Mouse (Mus musculus): ENCODE data around the gene Smc5. TPM values are rescaled to one million over a fixed set of nuclear protein-coding genes. Genes with fewer than 3 reads are reported as not detected.

The Smc5 gene
- polyA plus RNA-seq, 1 experiment from 2014 or later = 10.7 TPM

DNA sequence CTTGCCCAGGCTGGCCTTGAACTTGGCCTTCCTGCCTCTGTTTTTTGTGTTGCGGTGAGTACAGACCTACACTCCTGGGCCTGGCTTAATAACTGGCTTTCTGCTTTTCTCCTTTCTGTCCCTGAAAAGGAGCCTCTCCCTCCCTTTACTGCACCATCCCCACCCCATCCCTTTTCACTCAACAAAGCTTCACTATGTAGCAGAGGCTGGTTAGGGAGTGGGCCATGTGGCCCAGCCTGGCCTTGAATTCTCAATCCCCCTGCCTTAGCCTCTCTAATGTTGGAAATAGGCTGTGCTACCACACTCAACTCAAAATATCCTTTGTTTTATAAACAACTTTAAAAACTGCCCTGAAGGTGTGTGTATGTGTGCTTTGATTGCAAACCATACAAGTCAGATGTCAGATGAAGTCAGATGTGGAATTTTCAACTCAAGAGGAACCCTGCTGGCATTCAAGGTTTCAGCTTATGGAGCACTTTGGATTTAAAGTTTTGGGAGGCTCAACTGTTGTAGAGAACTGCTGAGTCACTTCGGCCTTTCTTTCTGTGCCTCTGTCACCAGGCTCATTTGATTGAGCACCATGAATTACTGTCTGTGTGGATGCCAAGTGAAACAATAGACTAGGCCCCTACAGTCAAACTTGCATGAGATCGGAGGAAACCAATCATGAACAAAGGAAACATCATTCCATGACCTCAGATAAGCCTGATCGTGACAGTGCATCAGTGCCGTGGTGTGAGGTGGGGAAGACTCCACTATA lies 104.6 kb downstream of the Smc5 start:
- no peaks in the 10 kb centered on the region for H3K27me3 ChIP-seq
- no peak overlapping the region for H3K4me3 ChIP-seq (replicated peaks)
- ATAC-seq (ENCODE audit: insufficient read depth) = no peak
- no peak overlapping the region for H3K4me2 ChIP-seq
- no peaks in the 10 kb centered on the region for H3K36me3 ChIP-seq (replicated peaks)
- 66% methylated on average over 5 of the region's 5 CpGs for WGBS (ENCODE audit: insufficient replicate concordance)
- 0 out of 2 replicates have a peak, but pooled peaks cover 8% of the 10 kb centered on the region for H3K4me1 ChIP-seq (replicated peaks)
- no peak overlapping the region for H3K27ac ChIP-seq (replicated peaks)
- H3K9ac ChIP-seq = no peak overlapping the region
- H3K9me3 ChIP-seq (replicated peaks) = no peaks in the 10 kb centered on the region

DNA sequence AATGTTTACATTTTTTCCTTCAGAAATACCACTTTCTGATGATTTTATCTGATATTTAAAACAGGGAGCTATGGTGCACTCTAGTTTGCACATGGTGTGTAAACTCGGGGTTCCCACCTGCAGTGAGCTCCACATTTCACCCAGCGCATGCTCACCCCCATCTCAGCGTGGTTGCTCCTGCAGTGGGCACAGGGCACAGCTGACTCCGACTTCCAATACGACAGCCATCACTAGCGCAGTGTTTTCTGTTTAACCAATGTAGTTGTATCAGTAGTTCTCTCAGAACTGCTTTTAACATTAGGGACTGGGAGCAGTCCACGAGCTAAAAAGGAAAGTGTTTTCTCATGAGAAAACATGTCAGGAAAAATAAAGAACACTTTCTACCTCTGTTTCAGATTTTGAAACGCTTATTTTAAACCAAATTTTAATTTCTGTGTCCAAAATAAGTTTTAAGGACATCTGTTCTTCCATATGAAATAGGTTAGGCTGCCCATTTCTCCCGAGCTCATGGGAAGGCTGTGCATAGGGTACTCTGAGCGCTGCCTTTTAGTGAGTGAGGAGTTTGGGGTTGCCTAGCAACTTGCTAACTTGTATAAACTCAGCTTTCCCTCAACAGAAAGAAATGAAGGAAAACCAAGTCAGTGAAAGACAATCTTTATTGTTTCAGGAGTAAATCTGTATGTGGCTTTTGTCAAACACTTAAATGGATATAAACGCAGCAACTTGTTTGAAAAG lies 107.0 kb downstream of the Smc5 start:
- WGBS (ENCODE audit: insufficient replicate concordance) = 73% methylated on average over 11 of the region's 11 CpGs
- H3K36me3 ChIP-seq (replicated peaks) = no peaks in the 10 kb centered on the region
- H3K4me3 ChIP-seq (replicated peaks) = no peak overlapping the region
- no peak for ATAC-seq (ENCODE audit: insufficient read depth)
- H3K9ac ChIP-seq = no peak overlapping the region
- H3K27ac ChIP-seq (replicated peaks) = no peak overlapping the region
- no peak overlapping the region for H3K4me2 ChIP-seq
- no peaks in the 10 kb centered on the region for H3K9me3 ChIP-seq (replicated peaks)
- 0 out of 2 replicates have a peak, but pooled peaks cover 8% of the 10 kb centered on the region for H3K4me1 ChIP-seq (replicated peaks)
- H3K27me3 ChIP-seq = no peaks in the 10 kb centered on the region

DNA sequence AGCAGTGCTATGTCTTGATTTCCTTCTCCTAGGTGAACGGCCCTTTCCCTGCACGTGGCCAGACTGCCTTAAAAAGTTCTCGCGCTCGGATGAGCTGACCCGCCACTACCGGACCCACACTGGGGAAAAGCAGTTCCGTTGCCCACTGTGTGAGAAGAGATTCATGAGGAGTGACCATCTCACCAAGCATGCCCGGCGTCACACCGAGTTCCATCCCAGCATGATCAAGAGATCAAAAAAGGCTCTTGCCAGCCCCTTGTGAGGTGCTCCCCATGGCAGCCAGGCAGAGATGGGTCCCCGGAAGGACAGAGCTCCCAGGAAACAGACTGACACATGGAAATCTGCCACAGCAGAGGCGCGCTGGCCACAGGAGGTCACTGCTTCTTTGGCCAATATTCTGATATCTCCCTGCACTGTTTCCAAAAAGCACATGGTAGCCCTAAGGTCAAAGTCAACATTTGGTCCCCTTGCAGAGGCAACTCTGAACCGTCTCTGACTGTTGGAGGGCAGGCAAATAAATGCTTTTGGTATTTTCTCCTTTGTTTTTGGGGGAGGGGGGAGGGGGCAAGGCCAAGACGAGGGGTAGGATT lies 109.0 kb downstream of the Smc5 start:
- Histone ChIP-seq H3K4me2 (no peak overlapping the region), H3K4me3 (replicated peaks) (no peak overlapping the region), H3K9ac (no peak overlapping the region), H3K27me3 (no peaks in the 10 kb centered on the region), H3K27ac (replicated peaks) (no peak overlapping the region), H3K4me1 (replicated peaks) (0 out of 2 replicates have a peak, but pooled peaks cover 8% of the 10 kb centered on the region), H3K36me3 (replicated peaks) (no peaks in the 10 kb centered on the region), H3K9me3 (replicated peaks) (no peaks in the 10 kb centered on the region)
- WGBS (ENCODE audit: insufficient replicate concordance) = 80% methylated on average over 16 of the region's 16 CpGs
- ATAC-seq (ENCODE audit: insufficient read depth) = no peak

DNA sequence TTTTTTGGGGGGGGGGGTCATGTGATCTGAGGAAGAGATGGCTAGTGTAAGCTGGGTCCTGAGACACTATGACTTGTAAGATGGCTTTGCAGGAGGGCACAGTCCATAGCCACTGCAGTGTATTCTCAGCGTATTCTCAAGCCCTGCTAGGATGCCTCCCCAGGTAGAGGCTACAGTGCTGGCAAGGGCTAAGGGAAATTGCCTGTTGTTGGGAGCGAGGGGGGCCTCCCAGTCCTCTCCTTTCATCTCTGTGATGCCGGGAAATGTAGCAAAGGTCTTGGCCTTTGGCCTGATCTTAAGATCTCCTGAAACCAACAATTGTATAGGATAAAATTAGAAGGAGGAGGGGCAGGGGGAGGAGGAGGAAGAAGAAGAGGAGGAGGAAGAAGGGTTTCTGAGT lies 110.3 kb downstream of the Smc5 start:
- no peak overlapping the region for H3K27ac ChIP-seq (replicated peaks)
- no peak for ATAC-seq (ENCODE audit: insufficient read depth)
- H3K4me3 ChIP-seq (replicated peaks) = no peak overlapping the region
- 60% methylated on average over 3 of the region's 3 CpGs for WGBS (ENCODE audit: insufficient replicate concordance)
- H3K9me3 ChIP-seq (replicated peaks) = no peaks in the 10 kb centered on the region
- no peak overlapping the region for H3K9ac ChIP-seq
- H3K4me1 ChIP-seq (replicated peaks) = no peaks in the 10 kb centered on the region
- no peaks in the 10 kb centered on the region for H3K27me3 ChIP-seq
- H3K4me2 ChIP-seq = no peak overlapping the region
- H3K36me3 ChIP-seq (replicated peaks) = no peaks in the 10 kb centered on the region

DNA sequence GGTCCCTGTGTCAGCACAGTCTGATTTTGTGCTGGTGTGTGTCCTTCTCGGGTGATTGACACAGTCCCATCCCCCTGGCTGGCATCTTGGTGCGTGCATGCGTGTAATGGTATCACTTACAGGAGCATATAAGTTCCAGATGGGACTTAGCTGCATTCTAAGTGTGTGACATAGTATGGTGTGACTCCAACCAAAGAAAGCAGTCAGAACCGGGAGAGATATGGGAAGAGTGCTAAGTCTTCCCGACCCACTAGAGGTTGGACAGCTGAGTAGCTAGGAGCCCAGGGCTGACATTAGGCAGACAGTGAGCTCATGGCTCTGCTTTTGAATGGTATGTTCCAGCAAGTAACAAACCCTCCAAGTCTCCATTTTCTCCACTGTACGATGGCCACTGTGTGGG lies 110.8 kb downstream of the Smc5 start:
- no peak overlapping the region for H3K9ac ChIP-seq
- no peak overlapping the region for H3K4me3 ChIP-seq (replicated peaks)
- H3K27ac ChIP-seq (replicated peaks) = no peak overlapping the region
- no peaks in the 10 kb centered on the region for H3K36me3 ChIP-seq (replicated peaks)
- no peaks in the 10 kb centered on the region for H3K4me1 ChIP-seq (replicated peaks)
- H3K9me3 ChIP-seq (replicated peaks) = no peaks in the 10 kb centered on the region
- H3K27me3 ChIP-seq = no peaks in the 10 kb centered on the region
- no peak overlapping the region for H3K4me2 ChIP-seq
- ATAC-seq (ENCODE audit: insufficient read depth) = no peak
- WGBS (ENCODE audit: insufficient replicate concordance) = 75% methylated on average over 6 of the region's 6 CpGs

DNA sequence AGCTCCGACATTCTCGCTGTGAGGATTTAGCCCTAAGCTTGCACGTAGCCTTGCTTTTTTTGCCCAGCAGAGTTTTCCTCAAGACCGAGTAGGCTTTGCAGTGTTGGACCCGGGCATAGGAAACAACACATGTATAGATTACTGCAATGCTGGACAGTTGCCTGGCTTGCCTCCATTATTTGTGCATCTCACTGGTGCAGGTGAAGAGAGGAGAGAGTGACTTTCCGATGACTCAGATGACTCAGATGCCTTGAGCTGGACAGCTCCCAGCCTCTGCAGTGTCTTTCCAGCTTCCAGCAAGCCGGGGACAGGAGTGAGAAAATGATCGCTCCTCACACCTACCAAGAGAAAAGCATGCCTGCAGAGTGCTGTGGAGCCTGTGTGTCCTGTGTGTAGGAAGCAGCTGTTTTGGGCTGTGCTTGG lies 111.3 kb downstream of the Smc5 start:
- no peak overlapping the region for H3K9ac ChIP-seq
- no peaks in the 10 kb centered on the region for H3K4me1 ChIP-seq (replicated peaks)
- H3K4me2 ChIP-seq = no peak overlapping the region
- no peak for ATAC-seq (ENCODE audit: insufficient read depth)
- H3K4me3 ChIP-seq (replicated peaks) = no peak overlapping the region
- H3K27me3 ChIP-seq = no peaks in the 10 kb centered on the region
- no peaks in the 10 kb centered on the region for H3K36me3 ChIP-seq (replicated peaks)
- 48% methylated on average over 8 of the region's 8 CpGs for WGBS (ENCODE audit: insufficient replicate concordance)
- no peak overlapping the region for H3K27ac ChIP-seq (replicated peaks)
- H3K9me3 ChIP-seq (replicated peaks) = no peaks in the 10 kb centered on the region

DNA sequence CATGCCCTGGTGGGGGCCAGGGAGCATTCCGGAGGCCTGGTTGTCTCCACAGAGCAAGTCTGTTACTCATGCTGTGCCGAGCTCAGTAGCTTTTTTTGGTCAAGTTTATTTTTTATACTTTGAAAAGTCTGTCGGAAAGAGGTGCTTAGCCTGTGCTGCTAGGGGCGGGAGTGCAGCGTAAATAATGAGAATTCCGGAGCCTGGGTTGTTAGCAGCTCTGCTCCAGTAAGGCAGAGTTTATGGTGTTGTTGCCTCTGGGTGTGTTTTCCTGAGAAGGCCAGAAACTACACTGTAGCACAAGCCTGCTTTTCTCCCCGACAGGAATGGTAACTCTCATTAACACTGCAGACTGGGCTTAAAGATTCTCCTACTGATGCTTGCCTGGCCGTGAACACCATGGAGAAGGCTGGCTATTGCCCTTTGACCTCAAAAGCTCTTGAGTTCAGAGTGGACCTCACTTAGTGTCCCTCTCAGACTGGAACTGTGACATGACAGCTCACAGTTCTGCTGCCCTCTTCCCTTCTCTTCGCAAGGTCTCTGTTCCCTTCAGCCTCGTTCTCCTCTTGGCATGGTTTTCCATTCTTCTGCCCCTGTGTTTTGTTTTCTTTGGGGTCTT lies 113.8 kb downstream of the Smc5 start:
- WGBS (ENCODE audit: insufficient replicate concordance) = 72% methylated on average over 10 of the region's 10 CpGs
- Histone ChIP-seq H3K4me3 (replicated peaks) (no peak overlapping the region), H3K9ac (no peak overlapping the region), H3K36me3 (replicated peaks) (no peaks in the 10 kb centered on the region), H3K27ac (replicated peaks) (no peak overlapping the region), H3K9me3 (replicated peaks) (no peaks in the 10 kb centered on the region), H3K4me1 (replicated peaks) (0 out of 2 replicates have a peak, but pooled peaks cover 2% of the 10 kb centered on the region), H3K4me2 (no peak overlapping the region), H3K27me3 (no peaks in the 10 kb centered on the region)
- ATAC-seq (ENCODE audit: insufficient read depth) = no peak

Other genes starting within 250 kb of the Smc5 start
- gene Klf9, start 132.7 kb downstream of the Smc5 start, polyA plus RNA-seq (2015; fragmentation: Nextera tagmentation; extraction: Ambion mirVana) = 1.1 and 1.3 TPM in 2 replicates
- gene Mamdc2, start 174.5 kb upstream of the Smc5 start, polyA plus RNA-seq (2015; fragmentation: Nextera tagmentation; extraction: Ambion mirVana) = 0.31 TPM in 2 replicates

Data from liver, embryonic 15.5 days (tissue).